Mouse (Mus musculus): ENCODE data around the gene Gcnt4. TPM values are rescaled to one million over a fixed set of nuclear protein-coding genes. Genes with fewer than 3 reads are reported as not detected.

The Gcnt4 gene
- total RNA-seq, 2 experiments from 2014 or later: 0.05 TPM

- DNase-seq (ENCODE audit: low spot score): no peak
These were observed 21.3 kb downstream of the Gcnt4 start for GRCm38 (mm10) chr13:96945748-96946147.

DNA sequence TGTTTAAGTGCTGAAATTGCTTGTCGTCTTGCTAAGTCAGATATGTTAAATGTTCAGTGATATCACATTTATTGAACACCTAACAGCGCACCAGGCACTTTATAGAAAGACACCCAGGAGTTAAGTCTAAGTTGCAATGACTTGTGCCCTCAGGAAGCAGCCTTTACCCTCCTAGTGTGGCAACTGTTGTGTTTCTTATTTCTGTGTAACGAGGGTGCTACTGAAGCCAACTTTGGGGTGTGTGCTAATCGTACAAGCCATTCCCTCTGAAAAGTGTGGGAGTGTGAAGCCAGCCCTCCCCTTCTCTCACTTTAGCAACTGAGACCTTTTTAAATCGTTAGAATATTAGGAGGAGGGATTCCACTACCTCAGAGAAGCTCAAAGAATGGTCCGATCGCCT, 23.2 kb downstream of the Gcnt4 start:
- no peak for DNase-seq (ENCODE audit: low spot score)

- DNase-seq (ENCODE audit: low spot score): no peak
These were observed 27.4 kb downstream of the Gcnt4 start for GRCm38 (mm10) chr13:96951880-96952279.

DNA sequence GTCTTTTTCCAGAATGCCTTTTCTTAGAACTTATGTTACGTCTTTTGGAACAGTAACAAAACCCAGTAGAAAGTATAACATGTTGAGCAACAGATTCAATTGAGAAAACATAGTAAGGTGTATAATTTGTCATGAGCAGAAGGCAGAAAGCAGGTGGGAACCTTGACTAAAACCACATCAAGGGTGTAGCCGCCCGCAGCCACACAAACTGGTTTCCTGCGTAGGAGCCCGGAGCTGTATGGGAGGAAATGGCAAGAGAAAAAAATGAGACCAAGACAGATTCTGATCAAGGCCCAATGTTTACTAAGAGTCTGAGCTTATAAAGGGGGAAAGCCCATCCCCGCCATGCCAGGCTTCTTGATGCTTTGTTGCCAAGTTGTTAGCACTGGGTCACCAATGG, 32.0 kb downstream of the Gcnt4 start:
- no peak for DNase-seq (ENCODE audit: low spot score)

GRCm38 (mm10) chr13:96960019-96960418, 35.5 kb downstream of the Gcnt4 start:
- DNase-seq (ENCODE audit: low spot score): no peak

DNA sequence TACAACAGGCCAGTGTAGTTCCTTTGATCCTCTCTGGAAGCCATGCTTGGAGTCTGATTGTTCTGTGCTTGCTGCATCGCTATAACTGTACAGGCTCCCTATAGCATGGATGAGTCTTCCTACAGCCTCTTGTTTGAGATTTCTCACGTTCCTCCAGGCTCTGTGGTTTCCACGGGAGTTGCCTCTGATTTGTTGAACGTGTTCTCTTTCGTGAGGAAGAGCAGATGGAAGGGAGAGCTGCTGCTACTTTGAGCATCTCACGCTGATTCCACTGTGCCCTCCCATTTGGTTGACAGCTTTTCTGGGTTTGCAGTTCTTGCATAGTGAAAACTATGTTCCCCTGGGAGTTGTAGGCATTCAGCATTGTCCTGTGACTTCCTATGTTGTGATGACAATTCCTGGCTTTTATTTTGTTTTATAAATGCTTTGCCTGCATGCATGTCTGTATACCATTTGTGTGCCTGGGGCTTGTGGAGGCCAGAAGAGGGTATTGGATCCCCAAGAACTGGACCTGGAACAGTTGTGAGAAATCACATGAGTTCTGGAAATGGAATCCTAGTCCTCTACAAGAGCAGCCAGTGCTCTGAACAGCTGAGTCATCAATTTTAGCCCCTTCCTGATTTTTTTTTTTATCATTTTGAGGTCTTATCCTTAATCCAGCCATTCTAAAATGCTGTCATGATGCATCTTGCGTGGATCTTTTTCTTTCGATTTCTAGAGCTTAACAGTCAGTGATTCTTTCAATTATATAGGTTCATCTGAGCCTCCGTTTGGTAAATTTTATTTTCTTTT, 37.1 kb downstream of the Gcnt4 start:
- DNase-seq (ENCODE audit: low spot score): no peak

DNA sequence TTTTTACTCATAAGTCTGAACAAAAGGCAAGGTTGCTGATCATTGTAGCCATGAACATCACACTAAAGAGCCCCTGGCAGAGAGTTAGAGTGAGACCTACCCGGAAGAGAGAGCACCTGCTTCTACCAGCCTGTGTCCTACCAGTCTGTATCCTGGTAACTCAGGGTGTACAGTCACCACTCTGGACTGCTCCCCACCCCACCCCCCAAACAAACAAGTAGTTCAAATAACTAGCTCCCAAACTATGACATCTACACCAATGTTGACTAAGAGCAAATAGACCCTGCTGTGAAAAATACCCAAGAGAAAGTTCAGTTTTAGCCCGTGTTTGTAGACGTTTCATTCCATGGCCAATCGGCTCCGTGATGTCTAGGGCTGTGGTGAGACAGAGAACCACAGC, 38.3 kb downstream of the Gcnt4 start:
- DNase-seq (ENCODE audit: low spot score): no peak

DNA sequence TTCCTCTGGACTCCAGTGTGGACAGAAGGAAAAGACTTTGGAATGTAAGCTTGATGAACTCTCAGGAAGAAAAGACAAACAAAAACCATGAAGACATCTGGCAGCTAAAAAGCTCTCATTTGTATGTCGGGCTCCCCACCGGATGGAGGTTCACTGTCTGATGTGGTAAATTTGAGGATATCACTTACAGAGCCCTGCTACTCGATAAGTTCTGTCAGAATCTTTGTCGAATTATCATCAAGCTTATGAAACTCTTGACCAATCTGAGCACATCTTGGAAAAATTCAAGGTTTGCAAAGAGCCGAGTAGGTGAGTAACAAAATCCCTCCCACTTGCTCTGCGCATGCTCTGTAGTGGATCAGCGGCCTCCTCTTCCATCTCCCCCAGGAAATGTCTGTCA, 40.5 kb downstream of the Gcnt4 start:
- no peak for DNase-seq (ENCODE audit: low spot score)

DNA sequence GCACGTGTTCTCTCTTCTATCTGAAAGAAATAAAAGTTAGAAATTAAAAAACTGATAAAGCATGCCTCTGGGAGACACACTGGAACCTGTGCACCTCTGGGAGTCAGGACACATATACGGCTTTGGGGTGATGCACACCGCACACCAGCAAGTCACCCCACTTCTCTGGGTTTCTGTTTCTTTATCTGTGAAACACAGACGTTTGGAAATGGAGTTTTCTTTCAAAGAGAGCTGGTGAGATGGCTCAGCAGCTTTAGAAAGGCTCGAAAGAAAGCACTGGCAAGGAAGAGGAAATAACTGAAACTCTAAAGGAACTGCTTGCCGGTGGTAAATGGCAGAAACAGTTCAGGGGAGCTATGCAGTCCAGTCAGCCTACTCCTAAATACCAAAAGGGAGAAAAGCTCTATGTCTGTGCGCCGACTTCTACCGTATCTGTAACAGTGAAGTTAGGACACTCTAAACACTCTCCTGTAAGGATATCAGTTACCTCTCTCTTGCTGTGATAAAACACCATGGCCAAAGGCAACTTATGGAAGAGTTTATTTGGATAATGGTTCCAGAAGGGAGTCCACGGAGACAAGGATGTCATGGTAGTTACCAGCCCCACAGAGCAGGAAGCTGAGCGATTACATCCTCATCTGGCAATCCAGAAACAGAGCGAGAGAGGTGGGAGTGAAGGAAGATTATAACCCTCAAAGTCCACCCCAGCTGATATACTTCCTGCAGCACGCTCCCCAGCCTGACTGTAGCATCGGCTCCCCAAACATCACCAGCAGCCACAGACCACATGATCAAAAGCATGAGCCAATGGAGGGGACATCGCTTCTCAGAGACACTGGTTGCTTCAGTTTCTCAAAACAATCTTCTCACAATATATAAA, 42.0 kb downstream of the Gcnt4 start:
- DNase-seq (ENCODE audit: low spot score): no peak

DNA sequence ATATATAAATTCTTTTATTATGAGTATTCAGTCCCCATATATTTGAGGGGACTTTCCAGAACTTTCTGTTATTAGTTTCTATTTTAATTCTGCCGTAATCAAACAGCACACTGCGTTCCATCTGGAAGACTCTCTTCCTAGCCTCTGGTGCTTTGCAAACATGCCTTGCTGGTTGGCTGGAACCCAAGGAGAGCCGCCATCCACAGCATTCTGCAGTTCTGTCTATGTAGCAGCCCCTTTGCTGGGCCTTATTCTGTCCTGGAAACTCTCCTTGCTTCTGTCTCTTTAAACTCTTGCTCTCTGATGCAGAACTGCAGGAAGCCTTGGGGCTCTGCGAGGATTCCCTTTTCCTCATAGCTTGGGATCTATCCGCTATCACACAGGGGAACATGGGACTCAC, 42.6 kb downstream of the Gcnt4 start:
- DNase-seq (ENCODE audit: low spot score): no peak

DNA sequence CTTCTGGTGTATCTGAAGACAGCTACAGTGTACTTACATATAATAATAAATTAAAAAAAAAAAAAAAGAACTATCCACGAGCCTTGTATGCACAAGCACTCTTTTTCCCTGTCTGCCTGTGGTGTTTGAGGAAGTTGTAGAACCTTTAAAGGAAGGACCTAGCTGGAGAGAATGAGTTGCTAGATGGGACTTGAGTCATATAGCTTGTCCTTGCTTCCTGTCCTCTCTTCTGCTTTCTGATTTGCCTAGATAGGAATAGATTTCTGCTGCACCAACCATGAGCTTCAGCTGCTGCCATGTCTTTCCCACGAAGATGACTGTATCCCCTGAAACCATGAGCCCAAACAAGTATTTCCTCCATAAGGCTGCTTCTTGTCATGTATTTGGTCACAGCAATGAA, 43.3 kb downstream of the Gcnt4 start:
- no peak for DNase-seq (ENCODE audit: low spot score)

DNA sequence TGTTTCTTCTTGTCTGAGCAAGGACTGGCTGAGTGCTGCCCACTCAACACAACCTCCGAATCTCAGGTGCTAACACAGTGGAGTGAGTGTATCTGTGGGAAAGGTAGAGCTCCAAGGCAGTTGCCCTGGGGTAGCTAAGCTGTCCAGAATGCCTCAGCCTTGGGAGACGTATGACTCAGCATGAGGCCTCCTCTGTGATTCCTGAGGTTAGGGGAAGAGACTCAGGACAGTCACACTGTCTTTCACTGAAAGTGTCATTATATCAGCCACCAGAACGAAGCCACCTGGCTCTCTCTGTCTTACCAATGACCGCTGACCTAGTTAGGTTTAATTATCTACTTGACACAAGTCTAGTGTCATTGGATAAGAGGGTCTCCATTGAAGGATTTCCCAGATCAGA, 46.6 kb downstream of the Gcnt4 start:
- no peak for DNase-seq (ENCODE audit: low spot score)

GRCm38 (mm10) chr13:96971861-96972282, 47.4 kb downstream of the Gcnt4 start:
- no peak for DNase-seq (ENCODE audit: low spot score)

GRCm38 (mm10) chr13:96973318-96973717, 48.8 kb downstream of the Gcnt4 start:
- DNase-seq (ENCODE audit: low spot score): no peak

GRCm38 (mm10) chr13:96976986-96977595, 52.6 kb downstream of the Gcnt4 start:
- no peak for DNase-seq (ENCODE audit: low spot score)

DNA sequence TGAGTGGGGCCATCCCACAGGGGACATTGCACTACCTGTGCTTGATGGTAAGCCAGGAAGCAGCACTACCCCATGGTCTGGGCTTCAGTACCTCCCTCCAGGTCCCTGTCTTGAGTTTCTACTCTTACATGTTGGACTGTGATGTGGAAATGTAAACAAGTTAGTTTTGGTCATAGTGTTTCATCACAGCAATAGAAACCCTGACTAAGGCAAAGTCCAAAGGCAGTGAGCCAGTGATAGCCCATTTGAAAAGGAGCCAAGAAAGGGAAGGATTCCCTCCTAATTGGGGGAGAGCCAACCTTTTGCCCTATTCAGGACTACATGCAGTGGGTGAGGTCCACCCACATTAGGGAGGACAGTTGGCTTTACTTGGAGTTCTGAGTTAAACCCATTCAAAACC, 56.1 kb downstream of the Gcnt4 start:
- no peak for DNase-seq (ENCODE audit: low spot score)

GRCm38 (mm10) chr13:96983251-96984126, 59.0 kb downstream of the Gcnt4 start:
- no peak for DNase-seq (ENCODE audit: low spot score)

DNA sequence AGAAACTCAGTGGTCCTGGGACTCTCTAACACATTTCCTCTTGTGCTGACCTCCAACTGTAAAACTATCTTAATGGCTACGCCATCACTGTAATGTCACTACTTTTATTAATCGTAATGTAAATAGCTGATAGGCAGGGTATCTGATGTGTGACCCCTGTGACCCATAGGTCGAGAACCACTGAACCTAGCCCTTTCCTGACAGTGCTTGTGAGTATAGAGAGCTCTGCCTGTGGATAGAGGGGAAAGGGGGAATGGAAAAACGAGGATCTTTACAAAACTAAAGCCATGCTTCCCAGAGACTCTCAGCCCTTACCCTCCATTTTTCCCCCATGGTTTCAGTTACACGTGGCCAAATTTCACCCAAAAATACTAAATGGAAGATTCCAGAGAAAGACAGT, 60.2 kb downstream of the Gcnt4 start:
- no peak for DNase-seq (ENCODE audit: low spot score)

DNA sequence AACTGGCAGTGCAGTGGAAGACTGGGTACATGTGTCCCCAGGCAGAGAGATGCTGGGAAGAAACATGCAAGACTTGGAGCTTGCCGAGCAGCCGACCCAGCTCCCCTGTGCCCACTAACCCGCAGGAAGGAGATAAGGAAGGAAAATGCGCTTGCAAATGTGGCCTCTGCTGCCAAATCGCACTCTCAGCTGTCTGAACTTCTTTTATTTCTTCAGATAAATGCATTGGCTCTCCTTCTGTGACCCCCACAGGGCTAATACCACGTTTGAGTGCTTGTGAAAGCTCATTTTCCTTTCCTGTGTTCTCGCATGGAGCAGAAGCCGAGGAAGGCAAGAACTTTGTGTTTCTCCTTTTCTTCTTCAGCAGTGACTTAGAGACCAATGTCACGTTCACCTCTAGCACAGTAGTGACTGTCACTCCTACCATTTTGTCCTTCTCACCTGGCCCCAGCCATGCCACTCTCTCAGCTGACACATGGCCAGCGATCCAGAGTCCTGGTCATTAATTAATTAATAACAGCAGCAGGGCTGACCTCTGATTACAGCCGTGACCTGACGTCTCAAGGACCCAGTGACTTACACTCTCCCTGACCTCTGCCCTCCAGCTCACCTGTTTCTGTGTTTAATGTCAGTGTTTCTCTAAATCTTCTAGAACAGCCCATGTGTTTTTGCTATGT, 61.2 kb downstream of the Gcnt4 start:
- no peak for DNase-seq (ENCODE audit: low spot score)

- no peak for DNase-seq (ENCODE audit: low spot score)
These were observed 64.6 kb downstream of the Gcnt4 start for GRCm38 (mm10) chr13:96989129-96989528.

DNA sequence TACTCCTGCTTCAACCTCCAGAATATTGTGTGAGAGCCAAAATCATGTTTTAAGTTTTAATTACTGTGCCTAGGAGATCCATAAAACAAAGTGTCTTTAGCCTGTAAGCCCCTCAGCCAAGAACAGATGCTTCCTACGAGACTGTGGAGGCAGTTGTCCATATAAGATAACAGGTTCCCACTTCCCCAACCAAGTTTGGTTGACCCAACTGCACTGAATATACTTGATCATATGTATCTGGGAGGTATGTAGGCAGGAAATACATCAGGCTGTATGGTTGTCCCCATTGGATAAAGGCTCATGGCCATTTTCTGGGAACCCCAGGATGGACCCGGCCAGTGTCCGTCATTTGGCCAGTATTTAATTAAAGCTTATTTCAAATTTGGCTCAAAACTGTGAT, 65.6 kb downstream of the Gcnt4 start:
- DNase-seq (ENCODE audit: low spot score): no peak
